Mouse (Mus musculus): ENCODE data around the gene Arhgef16.
A peak's percentile ranks its signal among the peaks of the same experiment; 100 is the strongest.

Arhgef16 gene

GRCm38 (mm10) chr4:154301466-154301881 is at the start of gene Arhgef16:
Arhgef16 (minus strand) TSS chr4:154301676.
- peak; percentile 60 for DNase-seq (ENCODE audit: low read depth)

GRCm38 (mm10) chr4:154348197-154348786 is 46.8 kb upstream of the Arhgef16 start:
- DNase-seq (ENCODE audit: low read depth), result no peak

GRCm38 (mm10) chr4:154346731-154347522 is 45.5 kb upstream of the Arhgef16 start:
- no peak for DNase-seq (ENCODE audit: low read depth)

GRCm38 (mm10) chr4:154336650-154337049 is 35.2 kb upstream of the Arhgef16 start:
- no peak for DNase-seq (ENCODE audit: low read depth)

- DNase-seq (ENCODE audit: low read depth), result no peak
Measured at GRCm38 (mm10) chr4:154335761-154336160, 34.3 kb upstream of the Arhgef16 start, which contains the start of gene B230104I21Rik. B230104I21Rik (plus strand) TSS chr4:154336127.

GRCm38 (mm10) chr4:154334699-154335402 is 33.4 kb upstream of the Arhgef16 start:
- peak; percentile 72 for DNase-seq (ENCODE audit: low read depth)

GRCm38 (mm10) chr4:154333300-154333699 is 31.8 kb upstream of the Arhgef16 start:
- no peak for DNase-seq (ENCODE audit: low read depth)

GRCm38 (mm10) chr4:154331271-154331670 is 29.8 kb upstream of the Arhgef16 start:
- DNase-seq (ENCODE audit: low read depth), result no peak

- no peak for DNase-seq (ENCODE audit: low read depth)
Measured at GRCm38 (mm10) chr4:154330001-154330400, 28.5 kb upstream of the Arhgef16 start.

GRCm38 (mm10) chr4:154328836-154329235 is 27.4 kb upstream of the Arhgef16 start:
- DNase-seq (ENCODE audit: low read depth), result peak; percentile 70

- DNase-seq (ENCODE audit: low read depth), result no peak
Measured at GRCm38 (mm10) chr4:154328431-154328830, 27.0 kb upstream of the Arhgef16 start.

- no peak for DNase-seq (ENCODE audit: low read depth)
Measured at GRCm38 (mm10) chr4:154325410-154325809, 23.9 kb upstream of the Arhgef16 start.

- no peak for DNase-seq (ENCODE audit: low read depth)
Measured at GRCm38 (mm10) chr4:154313622-154313967, 12.1 kb upstream of the Arhgef16 start.

- no peak for DNase-seq (ENCODE audit: low read depth)
Measured at GRCm38 (mm10) chr4:154312935-154313621, 11.6 kb upstream of the Arhgef16 start.

GRCm38 (mm10) chr4:154312143-154312812 is 10.8 kb upstream of the Arhgef16 start:
- no peak for DNase-seq (ENCODE audit: low read depth)

GRCm38 (mm10) chr4:154310576-154311262 is 9.2 kb upstream of the Arhgef16 start:
- no peak for DNase-seq (ENCODE audit: low read depth)

GRCm38 (mm10) chr4:154309131-154309530 is 7.7 kb upstream of the Arhgef16 start:
- no peak for DNase-seq (ENCODE audit: low read depth)

GRCm38 (mm10) chr4:154299541-154300271 is 1.8 kb downstream of the Arhgef16 start:
- DNase-seq (ENCODE audit: low read depth), result peak; percentile 4

GRCm38 (mm10) chr4:154297761-154298160 is 3.7 kb downstream of the Arhgef16 start:
- DNase-seq (ENCODE audit: low read depth), result no peak

GRCm38 (mm10) chr4:154294262-154294731 is 7.2 kb downstream of the Arhgef16 start:
- DNase-seq (ENCODE audit: low read depth), result no peak

All from induced T-regulatory cell, adult 2 months (primary cell).